Mouse (Mus musculus) G1E (cell line): ENCODE measurements at regions not wholly inside any gene's neighbourhood (a gene's known extent, or its start where the extent isn't known, plus 50 kb on each side); places are given as distances from the start of the nearest gene placed in this dataset.

Experiments
- ATAC-seq: 2 replicates; pipeline ENCODE4 v1.8.0; 2016; ENCODE audit warnings: mild to moderate bottlenecking; ENCODE audit not compliant: insufficient number of reproducible peaks, poor library complexity, low FRiP score, severe bottlenecking; ENCODE audit errors: extremely low read depth
- DNase-seq: peaks from one replicate; pipeline ENCODE4 v3.0.0; 2012; ENCODE audit warnings: low spot score
- H3K27me3 ChIP-seq: 2 replicates; pipeline ENCODE4 v1.6.1; 2012; ENCODE audit warnings: mild to moderate bottlenecking, low read length, inconsistent platforms; ENCODE audit not compliant: insufficient read depth
- H3K36me3 ChIP-seq: replicated peaks from 2 replicates; pipeline ENCODE3; 2012; ENCODE audit warnings: mild to moderate bottlenecking, inconsistent platforms
- H3K4me1 ChIP-seq: 2 replicates; pipeline ENCODE4 v1.6.1; 2012; ENCODE audit warnings: low read depth, low read length, inconsistent platforms, mixed read lengths; ENCODE audit not compliant: insufficient read depth
- H3K4me3 ChIP-seq: 2 replicates; pipeline ENCODE4 v1.5.1; 2012; ENCODE audit warnings: low read depth, mild to moderate bottlenecking, inconsistent platforms, low read length, moderate library complexity, mixed read lengths
- H3K9me3 ChIP-seq: replicated peaks from 2 replicates; pipeline ENCODE4 v1.6.1; 2012; ENCODE audit warnings: inconsistent platforms
- CTCF ChIP-seq: IDR thresholded peaks from 2 replicates; pipeline ENCODE4 v1.5.1; 2012; ENCODE audit warnings: low read depth, low read length, inconsistent platforms, mixed read lengths
- GATA1 ChIP-seq: IDR thresholded peaks from 2 replicates; pipeline ENCODE4 v1.6.1; 2012; ENCODE audit warnings: borderline replicate concordance, low read length, inconsistent platforms, mixed read lengths
- GATA2 ChIP-seq: IDR thresholded peaks from 2 replicates; pipeline ENCODE4 v1.6.1; 2012; ENCODE audit warnings: low read depth, low read length, inconsistent platforms, borderline replicate concordance
- POLR2AphosphoS5 ChIP-seq: IDR thresholded peaks from 2 replicates; pipeline ENCODE4 v1.6.1; 2012; ENCODE audit warnings: low read depth, low read length, inconsistent platforms; ENCODE audit not compliant: insufficient replicate concordance
- TAL1 ChIP-seq: conservative IDR thresholded peaks from 2 replicates; pipeline ENCODE4 v1.6.1; 2012; ENCODE audit warnings: low read depth, low read length, inconsistent platforms, mixed read lengths

DNA sequence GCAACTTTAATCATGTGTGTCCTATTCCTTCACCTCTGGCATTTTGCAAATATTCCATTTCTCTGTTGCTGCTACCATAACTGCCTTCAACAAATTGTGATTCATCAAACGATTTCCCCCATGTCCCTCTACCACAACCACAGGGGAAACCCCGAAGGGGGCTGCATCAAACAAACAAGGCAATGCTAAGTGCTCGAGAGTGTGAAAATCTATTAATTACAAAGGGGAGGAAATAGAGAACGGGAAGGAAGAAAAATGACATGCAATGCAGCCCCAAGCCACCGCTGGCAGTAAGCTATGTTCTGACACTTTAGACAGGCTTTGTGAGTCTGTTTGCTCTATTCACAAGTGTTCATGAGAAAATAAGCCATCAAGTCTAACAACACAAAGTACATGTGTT is 493.7 kb downstream of the Adgrl2 start:
- peaks cover 7% of the 10 kb centered on the region; the same call in 1 of the 2 replicates for H3K9me3 ChIP-seq
- no peaks in the 10 kb centered on the region for H3K36me3 ChIP-seq
- H3K27me3 ChIP-seq: no peaks in the 10 kb centered on the region
- no peak for ATAC-seq
- TF ChIP-seq GATA2 (no peak), CTCF (no peak), TAL1 (no peak), POLR2AphosphoS5 (no peak), GATA1 (no peak)
- H3K4me1 ChIP-seq: no peaks in the 10 kb centered on the region
- no peak overlapping the region for H3K4me3 ChIP-seq
- no peak for DNase-seq

DNA sequence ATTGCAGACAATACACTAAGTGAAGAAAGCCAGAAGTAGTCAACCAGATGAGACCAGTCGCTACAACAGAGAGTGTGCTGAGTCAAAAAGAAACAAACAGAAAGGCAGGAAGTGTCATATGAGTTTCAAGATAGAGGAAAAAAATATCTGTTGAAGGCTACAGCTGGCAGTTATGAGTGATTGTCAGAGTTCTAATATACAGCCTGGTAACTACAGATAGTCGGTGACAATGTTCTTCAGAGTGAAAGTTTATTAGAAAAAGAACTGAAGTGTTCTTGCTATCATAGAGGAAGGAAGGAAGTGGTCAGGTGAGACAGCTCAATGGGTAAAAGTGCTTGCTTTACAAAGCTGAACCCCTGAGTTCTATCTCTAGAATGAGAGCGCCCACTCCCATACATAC is 499.1 kb downstream of the Adgrl2 start:
- no peaks in the 10 kb centered on the region for H3K36me3 ChIP-seq
- no peak for DNase-seq
- H3K4me1 ChIP-seq: no peaks in the 10 kb centered on the region
- no peak for TF ChIP-seq TAL1
- no peak for TF ChIP-seq GATA2
- H3K9me3 ChIP-seq: peaks cover 9% of the 10 kb centered on the region
- no peaks in the 10 kb centered on the region for H3K27me3 ChIP-seq
- no peak for ATAC-seq
- no peak overlapping the region for H3K4me3 ChIP-seq

DNA sequence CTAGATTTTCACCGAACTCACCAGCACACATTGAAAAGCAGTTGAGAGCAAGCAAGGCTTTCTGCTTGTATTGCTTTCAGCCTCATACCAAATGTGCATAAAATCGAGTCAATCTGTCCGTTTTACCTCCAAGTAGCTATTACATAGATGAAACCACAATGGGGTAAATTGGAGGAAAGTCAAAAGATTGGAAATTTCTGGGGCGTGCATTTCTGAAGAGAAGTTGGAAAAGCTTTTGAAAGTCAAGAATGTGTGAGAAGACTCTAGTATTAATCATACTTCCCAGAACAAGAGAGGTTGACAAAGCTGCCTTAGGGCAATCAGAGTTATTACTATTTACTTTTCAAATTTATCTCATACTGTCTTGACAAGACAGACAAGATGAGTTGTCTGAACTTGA is 501.2 kb downstream of the Adgrl2 start:
- DNase-seq (no peak), ATAC-seq (no peak)
- no peak overlapping the region for H3K4me3 ChIP-seq
- TF ChIP-seq POLR2AphosphoS5 (no peak), GATA2 (no peak), GATA1 (no peak), TAL1 (no peak), CTCF (no peak)
- H3K36me3 ChIP-seq: no peaks in the 10 kb centered on the region
- peaks cover 11% of the 10 kb centered on the region for H3K9me3 ChIP-seq
- H3K27me3 ChIP-seq: no peaks in the 10 kb centered on the region
- no peaks in the 10 kb centered on the region for H3K4me1 ChIP-seq

DNA sequence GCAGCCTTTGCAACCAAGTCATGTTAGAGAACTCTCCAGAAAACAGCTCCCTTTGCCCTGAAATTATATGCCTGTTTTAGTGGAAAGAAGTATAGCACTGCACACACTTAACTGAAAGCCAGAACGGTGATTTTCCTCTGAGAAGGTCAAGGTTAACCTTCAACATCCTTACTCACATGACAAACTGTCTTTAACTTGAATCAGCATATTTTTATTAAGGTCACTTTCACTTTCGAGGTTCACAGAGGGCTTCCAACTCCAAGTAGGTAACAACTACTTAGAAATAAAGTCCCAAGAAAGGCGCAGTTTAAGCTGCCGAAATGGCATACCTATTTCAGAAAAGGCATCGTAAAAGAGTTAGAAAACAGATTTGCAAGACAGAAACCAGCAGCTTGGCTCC is 502.4 kb downstream of the Adgrl2 start:
- ATAC-seq: no peak

DNA sequence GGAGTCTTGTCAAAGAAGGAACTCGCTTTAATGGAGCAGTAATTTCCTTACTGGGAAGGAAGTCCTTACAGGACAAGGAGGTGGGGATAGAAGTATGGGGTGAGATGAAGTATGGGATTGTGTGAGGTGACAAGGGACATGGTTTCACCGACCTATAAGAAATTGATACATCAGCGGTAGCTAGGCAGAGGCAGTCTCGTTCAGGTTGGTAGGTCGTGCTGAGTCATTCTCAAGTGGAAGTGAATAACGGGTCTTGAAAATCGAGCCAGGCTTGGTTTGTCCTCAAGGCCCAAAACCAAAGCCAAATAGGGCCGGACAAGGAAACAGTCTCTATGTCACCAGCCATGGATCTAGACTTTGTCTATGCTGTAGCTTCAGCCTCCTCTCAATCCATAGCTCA is 514.5 kb downstream of the Adgrl2 start:
- H3K36me3 ChIP-seq: no peaks in the 10 kb centered on the region
- H3K4me1 ChIP-seq: no peaks in the 10 kb centered on the region
- H3K9me3 ChIP-seq: peaks cover 11% of the 10 kb centered on the region
- no peak for DNase-seq
- no peaks in the 10 kb centered on the region for H3K27me3 ChIP-seq
- ATAC-seq: no peak
- H3K4me3 ChIP-seq: no peak overlapping the region
- TF ChIP-seq TAL1: no peak
- no peak for TF ChIP-seq CTCF
- no peak for TF ChIP-seq GATA2
- no peak for TF ChIP-seq GATA1
- TF ChIP-seq POLR2AphosphoS5: no peak

More for the DNA sequence above, 502.4 kb downstream of the Adgrl2 start:
- TF ChIP-seq GATA2 (no peak), TAL1 (no peak), CTCF (no peak)
- DNase-seq: no peak
- H3K9me3 ChIP-seq: peaks cover 11% of the 10 kb centered on the region
- H3K4me3 ChIP-seq: no peak overlapping the region
- no peaks in the 10 kb centered on the region for H3K4me1 ChIP-seq
- no peaks in the 10 kb centered on the region for H3K36me3 ChIP-seq
- no peaks in the 10 kb centered on the region for H3K27me3 ChIP-seq

DNA sequence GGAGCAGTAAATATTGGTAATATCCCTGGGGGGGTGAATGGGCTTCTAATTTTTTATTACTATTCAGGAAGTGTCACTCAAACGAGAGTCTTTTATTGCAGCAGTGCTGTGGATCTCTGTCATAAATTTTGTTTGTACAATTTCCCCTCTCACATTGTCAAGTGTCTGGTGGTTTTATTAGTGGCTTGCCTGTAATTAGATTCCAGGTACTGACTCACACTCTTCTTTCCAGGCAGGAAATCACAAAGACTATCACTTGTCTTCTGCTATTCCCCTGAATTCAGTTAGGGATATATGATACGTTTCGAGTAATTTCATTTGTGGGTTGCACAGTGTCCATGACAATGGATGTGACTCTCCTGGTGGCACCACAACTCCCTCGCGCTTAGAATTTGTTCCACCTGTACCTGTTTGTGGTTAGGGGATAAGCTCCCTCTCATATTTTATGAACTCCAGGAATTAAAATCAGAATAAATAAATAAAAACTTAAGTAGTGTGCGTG is 517.4 kb downstream of the Adgrl2 start:
- ATAC-seq (no peak), DNase-seq (no peak)
- Histone ChIP-seq H3K27me3 (no peaks in the 10 kb centered on the region), H3K9me3 (peaks cover 12% of the 10 kb centered on the region), H3K4me3 (no peak overlapping the region), H3K4me1 (no peaks in the 10 kb centered on the region), H3K36me3 (no peaks in the 10 kb centered on the region)
- no peak for TF ChIP-seq CTCF

DNA sequence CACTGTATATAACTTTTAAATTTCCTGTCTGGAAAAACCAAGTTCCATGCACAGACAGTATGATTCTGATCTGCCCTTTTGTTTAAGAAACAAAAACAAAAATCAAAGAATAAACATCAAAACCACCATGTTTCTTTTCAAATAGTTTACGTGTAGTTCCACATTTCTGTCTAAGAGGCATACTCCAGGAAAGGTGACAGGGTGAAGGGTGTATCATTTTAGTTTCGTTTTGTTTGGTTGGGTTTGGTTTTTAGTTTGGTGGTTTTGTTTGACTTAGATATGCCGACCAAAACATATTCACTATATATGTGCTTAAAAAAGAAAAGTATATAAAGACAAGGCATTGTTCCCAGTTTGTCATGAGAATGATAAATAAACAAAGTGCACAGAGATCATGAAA is 524.9 kb downstream of the Adgrl2 start:
- no peak overlapping the region for H3K4me3 ChIP-seq
- TF ChIP-seq TAL1 (no peak), POLR2AphosphoS5 (no peak), GATA1 (no peak), GATA2 (no peak), CTCF (no peak)
- peaks cover 17% of the 10 kb centered on the region for H3K9me3 ChIP-seq
- no peaks in the 10 kb centered on the region for H3K36me3 ChIP-seq
- DNase-seq: no peak
- no peak for ATAC-seq
- no peaks in the 10 kb centered on the region for H3K4me1 ChIP-seq
- H3K27me3 ChIP-seq: no peaks in the 10 kb centered on the region
